Mouse (Mus musculus): ENCODE measurements around the gene Msgn1.

Msgn1 gene

DNA sequence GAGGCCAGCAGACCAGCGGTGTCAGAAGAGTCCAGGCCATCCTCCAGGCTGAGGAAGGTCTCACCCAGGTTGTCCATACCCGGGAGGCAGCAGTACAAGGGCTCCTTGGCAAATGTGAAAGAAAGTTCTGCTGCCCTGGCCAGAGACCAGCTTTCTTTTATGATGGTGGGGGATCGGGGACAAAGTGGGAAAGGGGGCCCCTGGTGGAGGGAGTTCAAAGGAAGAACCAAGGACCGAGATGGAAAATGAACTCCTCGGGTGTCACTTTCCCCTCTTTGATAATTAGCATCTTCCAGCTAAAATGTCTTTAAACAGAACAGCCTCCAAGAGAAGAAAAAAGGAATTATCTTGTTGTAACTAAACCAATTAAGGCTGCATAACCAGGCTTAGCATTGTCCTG lies at the start of gene Msgn1:
Gene Msgn1, minus strand, starts transcription at position 101 of the 400 bp plus-strand sequence.
- DNase-seq (ENCODE audit: low spot score) = no peak

- DNase-seq (ENCODE audit: low spot score) = no peak
Measured at GRCm38 (mm10) chr12:11250322-11250721, 41.5 kb upstream of the Msgn1 start.

DNA sequence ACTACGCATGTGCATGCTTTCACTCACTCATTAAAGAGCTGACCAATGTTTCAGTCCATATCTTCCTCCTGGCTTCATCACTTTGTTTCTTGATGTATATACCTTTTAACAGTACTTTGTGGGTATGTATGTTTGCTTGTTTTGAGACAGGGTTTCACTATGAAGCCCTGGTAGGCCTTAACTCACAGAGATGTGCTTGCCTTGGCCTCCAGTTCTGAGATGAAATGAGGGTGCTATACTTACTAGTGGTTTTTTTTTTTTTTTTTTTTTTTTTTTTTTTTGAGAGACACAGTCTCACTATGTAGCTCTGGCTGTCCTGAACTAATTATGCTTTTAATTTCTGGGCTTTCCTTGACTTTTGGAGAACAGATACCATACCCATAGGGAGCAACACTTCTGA lies 38.7 kb upstream of the Msgn1 start:
- no peak for DNase-seq (ENCODE audit: low spot score)

DNA sequence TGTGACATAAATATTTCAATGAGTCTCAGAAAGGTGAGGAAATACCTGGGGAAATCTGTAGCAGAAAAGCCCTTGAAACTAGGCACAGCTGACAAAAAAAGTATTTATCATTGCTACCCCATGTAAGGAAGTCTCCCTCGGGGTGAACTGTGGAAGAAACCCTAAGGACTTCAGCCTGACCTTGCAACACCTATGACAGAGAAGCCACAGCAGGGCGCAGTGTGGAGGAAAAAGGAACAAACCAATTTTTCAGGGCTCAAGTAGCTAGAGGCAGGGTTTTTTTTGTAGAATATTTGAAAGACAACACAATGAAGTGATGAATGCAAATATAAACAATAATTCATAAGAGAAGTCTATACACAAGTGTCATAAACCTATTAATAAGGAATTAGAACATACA lies 27.2 kb upstream of the Msgn1 start:
- no peak for DNase-seq (ENCODE audit: low spot score)

DNA sequence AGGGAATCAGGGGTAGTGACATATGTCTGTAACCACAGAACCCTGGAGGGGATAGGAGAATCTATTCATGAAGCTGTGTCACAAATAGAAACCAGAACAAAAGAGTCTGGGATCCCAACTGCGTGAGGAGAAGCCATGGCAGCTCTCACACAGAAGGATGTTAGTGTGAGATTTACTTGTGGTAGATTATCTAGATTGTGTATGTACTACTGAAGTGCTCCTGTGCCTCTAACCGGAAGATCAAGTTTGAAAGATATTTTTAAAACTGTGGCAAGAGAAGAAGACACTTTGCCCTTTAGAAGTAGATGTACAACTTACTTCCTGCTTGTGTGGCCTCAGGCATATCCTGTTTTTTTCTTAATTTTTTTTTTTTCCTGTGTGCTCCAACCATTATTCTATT lies 21.5 kb upstream of the Msgn1 start:
- DNase-seq (ENCODE audit: low spot score) = no peak

DNA sequence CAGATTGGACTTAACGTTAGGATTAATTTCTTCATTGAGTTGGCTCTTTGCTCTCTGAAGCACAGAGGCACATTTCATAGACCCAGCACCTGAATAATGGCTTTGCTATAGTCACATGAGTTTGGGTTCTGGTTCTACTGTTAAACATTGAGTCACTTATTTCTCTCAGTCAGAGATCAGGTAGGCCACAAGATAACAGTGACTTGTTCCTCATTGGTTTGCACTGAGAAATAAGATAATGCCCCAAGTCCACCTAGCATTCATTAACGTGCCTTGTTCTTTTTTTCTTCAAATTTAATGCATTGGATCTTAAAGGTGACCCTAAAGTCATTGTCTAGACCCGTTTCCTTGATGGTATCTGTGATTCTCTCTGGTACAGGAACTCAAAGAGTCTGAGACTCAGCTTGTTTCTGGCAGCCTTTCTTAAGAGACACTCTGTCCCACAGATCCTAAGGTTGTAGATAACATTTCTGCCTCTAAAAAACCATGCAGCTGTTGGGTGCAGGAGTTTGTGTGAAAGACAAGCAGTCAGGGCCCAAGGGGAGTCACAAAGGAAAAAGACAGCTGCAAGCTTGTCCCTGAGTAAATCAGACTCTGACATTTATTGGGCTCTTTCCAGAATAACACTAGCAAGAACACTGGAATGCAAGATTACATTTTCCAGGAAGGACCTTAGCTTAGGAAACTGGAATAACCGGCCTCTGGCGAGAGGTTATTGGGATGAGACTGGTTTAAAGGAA lies 17.9 kb upstream of the Msgn1 start:
- no peak for DNase-seq (ENCODE audit: low spot score)

DNA sequence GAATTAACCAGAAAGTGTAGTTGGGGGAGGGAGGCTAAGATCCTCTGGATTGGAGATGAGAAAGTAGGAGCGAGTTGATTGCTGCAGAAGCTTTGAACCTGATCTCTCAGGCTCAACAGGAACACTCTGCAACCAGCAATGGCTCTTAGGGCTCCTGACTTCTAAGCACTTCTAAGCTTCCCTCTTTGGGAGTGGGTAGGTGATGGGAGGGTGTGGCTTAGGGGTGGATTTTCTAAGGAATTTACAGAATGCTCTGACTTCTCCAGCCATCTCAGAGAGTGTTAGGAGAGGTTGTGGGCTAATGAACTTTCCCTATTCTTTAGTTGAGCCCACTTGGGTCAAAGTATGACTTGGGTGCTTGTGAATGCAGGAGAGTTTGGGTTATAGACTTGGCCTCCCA lies 17.4 kb upstream of the Msgn1 start:
- DNase-seq (ENCODE audit: low spot score) = no peak

DNA sequence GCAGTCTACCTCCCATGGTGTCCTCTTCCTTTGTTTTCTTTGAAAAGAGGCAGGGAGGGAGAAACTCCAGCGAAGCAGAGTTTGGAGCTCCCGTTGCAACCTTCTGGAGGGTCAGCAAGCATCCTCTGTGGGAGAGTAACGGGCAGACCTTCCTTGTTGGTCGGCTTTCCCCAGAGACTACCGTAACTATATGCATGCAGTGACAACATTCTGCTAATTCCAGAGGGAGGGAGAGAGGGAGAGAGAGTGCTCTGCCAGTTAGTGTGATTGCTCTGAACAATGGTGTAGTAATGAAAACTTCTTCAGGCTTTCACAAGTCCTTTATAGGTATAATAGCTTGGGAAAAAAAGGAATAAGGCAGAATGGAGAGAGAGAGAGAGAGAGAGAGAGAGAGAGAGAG lies 15.9 kb upstream of the Msgn1 start:
- no peak for DNase-seq (ENCODE audit: low spot score)

DNA sequence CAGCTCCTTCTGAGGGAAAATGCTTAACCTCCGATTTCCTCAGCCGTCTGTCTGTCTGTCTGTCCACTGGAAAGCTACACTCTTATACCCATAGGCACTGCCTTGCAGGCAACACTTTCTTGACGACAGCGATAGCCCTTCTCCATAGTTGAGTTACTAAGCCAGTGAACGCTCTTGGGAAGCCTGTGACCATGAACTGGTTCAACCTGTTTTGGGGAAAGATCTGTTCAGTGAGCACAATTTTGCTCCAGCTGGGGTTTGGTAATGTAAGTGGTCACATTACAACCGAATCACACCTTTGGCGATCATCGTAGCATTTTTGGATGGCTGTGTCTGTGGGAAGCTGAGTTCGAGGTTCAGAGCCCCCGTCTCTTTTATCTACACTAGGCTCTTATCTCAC lies 14.3 kb upstream of the Msgn1 start:
- DNase-seq (ENCODE audit: low spot score) = no peak

DNA sequence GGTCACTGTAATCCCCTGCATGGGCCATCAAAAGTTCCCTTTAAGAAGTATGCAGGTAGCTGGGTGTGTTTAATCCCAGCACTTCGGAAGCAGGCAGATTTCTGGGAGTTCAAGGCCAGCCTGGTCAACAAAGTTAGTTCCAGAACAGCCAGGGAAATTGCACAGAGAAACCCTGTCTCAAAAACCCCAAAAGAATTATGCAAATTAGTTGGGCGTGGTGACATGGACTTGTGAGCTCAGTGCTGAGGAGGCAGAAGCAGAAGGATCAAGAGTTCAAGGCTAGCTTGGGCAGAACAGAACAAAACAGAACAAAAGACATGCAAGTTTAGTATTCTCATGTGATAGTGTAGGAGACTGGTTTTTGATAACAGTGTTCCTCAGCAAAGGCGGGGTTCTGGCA lies 13.8 kb upstream of the Msgn1 start:
- no peak for DNase-seq (ENCODE audit: low spot score)

GRCm38 (mm10) chr12:11221524-11222330 lies 13.0 kb upstream of the Msgn1 start:
- DNase-seq (ENCODE audit: low spot score) = no peak

GRCm38 (mm10) chr12:11217726-11218250 lies 9.0 kb upstream of the Msgn1 start:
- no peak for DNase-seq (ENCODE audit: low spot score)

GRCm38 (mm10) chr12:11216454-11216853 lies 7.7 kb upstream of the Msgn1 start:
- no peak for DNase-seq (ENCODE audit: low spot score)

GRCm38 (mm10) chr12:11215555-11215954 lies 6.8 kb upstream of the Msgn1 start:
- no peak for DNase-seq (ENCODE audit: low spot score)

DNA sequence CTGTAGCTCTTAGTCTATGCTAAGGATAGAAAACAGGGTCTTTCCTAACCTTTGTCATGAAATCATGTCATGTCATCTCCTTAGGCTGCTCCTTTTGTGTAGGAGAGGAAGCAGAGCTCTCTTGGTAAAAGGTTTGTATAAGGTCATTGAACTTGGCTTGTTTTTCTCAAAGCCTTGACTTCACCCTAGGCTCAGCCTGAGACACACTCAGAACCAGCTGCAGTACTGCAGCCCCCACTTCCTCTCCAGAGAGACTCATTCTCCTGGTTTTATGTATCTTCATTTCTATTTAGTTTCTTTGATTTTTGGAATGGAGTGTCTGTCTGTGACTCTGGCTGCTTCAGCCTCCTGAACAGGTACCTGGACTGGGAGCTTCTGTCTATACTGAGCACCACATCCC lies 6.0 kb upstream of the Msgn1 start:
- DNase-seq (ENCODE audit: low spot score) = no peak

GRCm38 (mm10) chr12:11212881-11213280 lies 4.1 kb upstream of the Msgn1 start:
- no peak for DNase-seq (ENCODE audit: low spot score)

DNA sequence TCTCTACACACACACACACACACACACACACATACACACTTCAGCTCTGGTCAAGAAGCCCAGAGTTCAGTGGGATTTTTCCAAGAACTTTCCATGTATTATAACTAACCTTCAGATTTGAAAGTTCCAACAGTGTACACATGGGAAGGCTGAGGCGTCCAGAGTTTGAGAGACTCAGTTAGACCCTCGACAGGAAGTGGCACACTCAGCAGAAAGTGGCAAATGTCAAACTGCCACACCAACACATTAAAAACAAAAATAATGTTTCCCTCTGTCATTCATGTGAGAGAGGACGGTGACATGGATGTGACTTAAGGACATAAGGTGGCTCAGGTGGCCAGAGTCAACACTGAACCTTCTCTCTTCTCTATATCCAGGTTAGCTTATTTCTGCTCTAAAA lies 1.6 kb upstream of the Msgn1 start:
- no peak for DNase-seq (ENCODE audit: low spot score)

GRCm38 (mm10) chr12:11209636-11210035 lies 864 bp upstream of the Msgn1 start:
- DNase-seq (ENCODE audit: low spot score) = no peak

GRCm38 (mm10) chr12:11206321-11206720 lies 2.5 kb downstream of the Msgn1 start:
- no peak for DNase-seq (ENCODE audit: low spot score)

GRCm38 (mm10) chr12:11203694-11204665 lies 4.8 kb downstream of the Msgn1 start:
- DNase-seq (ENCODE audit: low spot score) = no peak

DNA sequence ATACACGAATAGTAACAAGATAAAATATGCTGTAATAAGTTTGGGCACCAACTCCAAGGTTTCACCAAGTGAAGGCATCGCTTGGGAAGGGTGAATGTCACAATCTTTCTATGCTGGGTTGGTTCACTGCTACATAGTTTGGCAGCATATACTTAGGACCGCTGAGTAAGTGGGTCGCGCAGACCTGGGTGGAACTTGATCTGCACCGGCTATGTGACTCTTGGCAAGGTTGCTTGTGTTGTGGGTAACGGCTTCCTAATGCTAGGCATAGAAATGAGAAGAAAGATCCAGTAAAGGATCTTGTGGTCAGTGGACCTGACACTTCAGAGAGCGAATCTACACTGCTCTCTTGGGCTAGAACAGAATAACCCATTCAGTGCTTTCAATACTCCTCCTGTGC lies 6.3 kb downstream of the Msgn1 start:
- no peak for DNase-seq (ENCODE audit: low spot score)

GRCm38 (mm10) chr12:11200711-11201110 lies 8.1 kb downstream of the Msgn1 start:
- no peak for DNase-seq (ENCODE audit: low spot score)
